Mouse (Mus musculus) myocyte (in vitro differentiated cells): Measurements from ENCODE around the gene Rtl8b.
"Not testable (repeated sequence)": the region's sequence is repeated elsewhere in the genome, so short reads cannot be mapped to it uniquely, and the experiment has no call there.

Source experiments
- CEBPB ChIP-seq: IDR thresholded peaks from 2 replicates; pipeline ENCODE4 v1.6.1; 2011; ENCODE audit warnings: mild to moderate bottlenecking, moderate library complexity; ENCODE audit not compliant: poor library complexity, insufficient read depth, severe bottlenecking
- E2F4 ChIP-seq: IDR thresholded peaks from one replicate; pipeline ENCODE4 v1.6.1; 2011; ENCODE audit warnings: mild to moderate bottlenecking, control low read depth, moderate library complexity; ENCODE audit not compliant: insufficient read depth
- MAX ChIP-seq: IDR thresholded peaks from one replicate; pipeline ENCODE4 v1.6.1; 2011; ENCODE audit warnings: low read depth, mild to moderate bottlenecking, control low read depth
- MYOD1 ChIP-seq, 3 experiments: IDR thresholded peaks; one replicate each; pipeline ENCODE4 v1.6.1; 2011; ENCODE audit warnings: control low read depth in 2 of 3, low read depth in 2 of 3, mild to moderate bottlenecking in 2 of 3, moderate library complexity in 1 of 3; ENCODE audit not compliant: insufficient read length in 2 of 3, control insufficient read depth in 1 of 3
- MYOG ChIP-seq, 3 experiments: IDR thresholded peaks; one replicate each; pipeline ENCODE4 v1.6.1; 2011; ENCODE audit warnings: control low read depth in 2 of 3, low read depth in 2 of 3, mild to moderate bottlenecking in 2 of 3; ENCODE audit not compliant: insufficient read length in 2 of 3, control insufficient read depth in 1 of 3, insufficient read depth in 1 of 3
- POLR2A ChIP-seq: IDR thresholded peaks from one replicate; pipeline ENCODE4 v1.6.1; 2011; ENCODE audit warnings: low read depth, mild to moderate bottlenecking, control low read depth, moderate library complexity; ENCODE audit not compliant: insufficient read length
- POLR2AphosphoS2 ChIP-seq: IDR thresholded peaks from one replicate; pipeline ENCODE4 v1.6.1; 2011; ENCODE audit warnings: low read depth, control low read depth; ENCODE audit not compliant: insufficient read length
- REST ChIP-seq: IDR thresholded peaks from one replicate; pipeline ENCODE4 v1.6.1; 2011; ENCODE audit warnings: mild to moderate bottlenecking, control low read depth, moderate library complexity; ENCODE audit not compliant: insufficient read depth, insufficient read length
- TCF12 ChIP-seq: IDR thresholded peaks from one replicate; pipeline ENCODE4 v1.6.1; 2011; ENCODE audit warnings: mild to moderate bottlenecking, control low read depth; ENCODE audit not compliant: poor library complexity, insufficient read depth, severe bottlenecking
- TCF3 ChIP-seq: IDR thresholded peaks from one replicate; pipeline ENCODE4 v1.6.1; 2011; ENCODE audit warnings: low read depth, control low read depth; ENCODE audit not compliant: insufficient read length
- USF1 ChIP-seq: IDR thresholded peaks from one replicate; pipeline ENCODE4 v1.6.1; 2011; ENCODE audit warnings: low read depth, mild to moderate bottlenecking, control low read depth, moderate library complexity

DNA sequence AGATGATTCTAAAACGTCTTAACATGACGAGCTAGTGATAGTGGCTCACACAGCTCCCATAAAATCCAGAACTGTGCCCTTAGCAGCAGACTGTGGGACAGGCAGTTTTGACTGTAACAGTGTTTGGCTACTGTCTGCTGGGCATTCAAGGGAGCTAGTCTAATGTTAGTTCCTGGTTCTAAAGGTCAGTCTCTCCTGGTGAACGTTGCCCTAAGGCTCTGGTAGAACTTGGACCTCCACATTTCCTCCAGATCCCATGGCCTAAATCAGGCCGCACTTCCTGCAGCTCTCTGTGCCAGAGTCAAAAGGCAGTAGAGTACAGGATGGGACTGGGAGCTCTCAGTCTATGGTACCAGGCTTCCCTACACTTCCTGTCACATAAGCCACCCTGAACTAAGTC, 14.5 kb upstream of the Rtl8b start:
- not testable (repeated sequence) for TF ChIP-seq MYOG (IDR thresholded peaks at IDR 0.05; ENCODE audit: control insufficient read depth in 1 of 3, insufficient read depth in 1 of 3, insufficient read length in 2 of 3, low read depth in 2 of 3); POLR2A; REST; MAX; USF1; E2F4; POLR2AphosphoS2; MYOD1 (IDR thresholded peaks at IDR 0.05; ENCODE audit: control insufficient read depth in 1 of 3, insufficient read length in 2 of 3, low read depth in 2 of 3); TCF12; CEBPB; TCF3
